Mouse (Mus musculus): ENCODE measurements at regions not wholly inside any gene's neighbourhood (a gene's known extent, or its start where the extent isn't known, plus 50 kb on each side); places are given as distances from the start of the nearest gene placed in this dataset.
"Not testable (repeated sequence)": the region's sequence is repeated elsewhere in the genome, so short reads cannot be mapped to it uniquely, and the experiment has no call there.

DNA sequence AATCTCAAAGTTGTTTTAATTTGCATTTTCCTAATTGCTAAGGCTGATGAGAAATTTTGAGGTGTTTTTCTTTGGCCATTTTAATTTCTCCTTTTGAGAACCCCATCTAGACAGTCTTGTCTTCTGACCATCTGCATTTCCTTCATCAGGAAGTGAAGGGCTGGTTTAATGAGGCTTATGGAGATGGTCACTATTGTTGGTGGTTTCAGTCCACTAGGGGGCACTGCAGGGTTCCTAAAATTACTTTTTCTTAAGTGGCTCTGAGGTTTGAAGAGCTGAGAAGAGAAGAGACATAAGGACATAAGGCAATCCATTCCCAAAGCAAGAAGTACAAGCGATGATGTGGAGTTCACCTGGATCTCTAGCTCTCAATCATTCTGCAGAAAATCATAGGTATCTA, 494.4 kb upstream of the Olfr1507 start:
- not testable (repeated sequence) for TF ChIP-seq POLR2A (IDR thresholded peaks at IDR 0.05; ENCODE audit: control insufficient read depth, low read depth, low read length); CTCF (IDR thresholded peaks at IDR 0.05; ENCODE audit: control insufficient read depth, insufficient read depth, insufficient replicate concordance, low read depth, low read length)

Data from testis, adult 2 months (tissue).